Mouse (Mus musculus) lung, embryonic 16.5 days (tissue): ENCODE data around the gene Casc1. TPM values are rescaled to one million over a fixed set of nuclear protein-coding genes. Genes with fewer than 3 reads are reported as not detected.

ENCODE experiments used
- ATAC-seq: fragments of 200-750 bp; cut with Nextera tagmentation; 2 replicates; pipeline ENCODE4 v1.8.0; 2017; ENCODE audit warnings: low read depth, mild to moderate bottlenecking, moderate library complexity
- H3K27ac ChIP-seq: fragments of 300-500 bp; sonication (generic); 2 replicates; pipeline ENCODE4 v1.5.1; 2014; ENCODE audit warnings: mild to moderate bottlenecking, control low read depth, low read length
- H3K27me3 ChIP-seq: fragments of 300-500 bp; sonication (generic); 2 replicates; pipeline ENCODE4 v1.6.1; 2014; ENCODE audit warnings: low read depth, low read length, mixed read lengths; ENCODE audit not compliant: control insufficient read depth, insufficient read depth
- H3K36me3 ChIP-seq: fragments of 300-500 bp; sonication (generic); 2 replicates; pipeline ENCODE4 v1.6.1; 2014; ENCODE audit warnings: low read length; ENCODE audit not compliant: control insufficient read depth, insufficient read depth
- H3K4me1 ChIP-seq: fragments of 300-500 bp; sonication (generic); replicated peaks from 2 replicates; pipeline ENCODE4 v1.6.1; 2014; ENCODE audit warnings: low read length, mixed read lengths; ENCODE audit not compliant: control insufficient read depth, insufficient read depth
- H3K4me2 ChIP-seq: fragments of 300-500 bp; sonication (generic); 2 replicates; pipeline ENCODE4 v1.6.1; 2014; ENCODE audit warnings: low read depth, low read length, control low read depth
- H3K4me3 ChIP-seq: fragments of 300-500 bp; sonication (generic); 2 replicates; pipeline ENCODE4 v1.5.1; 2014; ENCODE audit warnings: mild to moderate bottlenecking, low read length, control low read depth
- H3K9ac ChIP-seq: fragments of 300-500 bp; sonication (generic); 2 replicates; pipeline ENCODE4 v1.6.1; 2014; ENCODE audit warnings: low read length, control low read depth
- H3K9me3 ChIP-seq: fragments of 300-500 bp; sonication (generic); 2 replicates; pipeline ENCODE4 v1.6.1; 2016; ENCODE audit warnings: low read length; ENCODE audit not compliant: control insufficient read depth
- WGBS: fragments of 180-500 bp; shearing (Covaris S2); extraction: QIAGEN DNeasy Blood & Tissue Kit; methylation state at CpG from one replicate; pipeline ENCODE4 v1.1.7; 2014; 5-methylcytosine and 5-hydroxymethylcytosine counted together
- polyA plus RNA-seq: library from polyadenylated mRNA; unstranded; fragments of >200 nt; fragmentation: Nextera tagmentation; extraction: Ambion mirVana; gene quantifications from 2 replicates; pipeline ENCODE4 v1.2.1, GENCODE M21; 2015

Gene Casc1
- polyA plus RNA-seq, result 1.5 and 3.2 TPM in 2 replicates

GRCm38 (mm10) chr6:145210816-145211338, at the start of gene Casc1, which contains the start of gene Etfrf1:
TSS of gene Casc1 (minus strand) at chr6:145211005.
TSS of gene Etfrf1 (plus strand) at chr6:145211134.
- Histone ChIP-seq H3K36me3 (peaks cover under 1% of the 10 kb centered on the region; the same call in 1 of the 2 replicates), H3K9me3 (no peaks in the 10 kb centered on the region), H3K4me1 (peaks cover 10% of the 10 kb centered on the region), H3K4me2 (peak within 1 kb of the TSS; percentile 80), H3K9ac (peak within 1 kb of the TSS; percentile 93), H3K4me3 (peak within 1 kb of the TSS; percentile 82), H3K27me3 (no peaks in the 10 kb centered on the region), H3K27ac (peak within 1 kb of the TSS; percentile 98)
- ATAC-seq, result peak; percentile 100
- WGBS, result 0% methylated on average over 36 of the region's 36 CpGs

GRCm38 (mm10) chr6:145256701-145257073, 45.9 kb upstream of the Casc1 start:
- no peak overlapping the region for H3K9ac ChIP-seq
- peak overlapping the region; percentile 81 for H3K27ac ChIP-seq
- H3K27me3 ChIP-seq, result no peaks in the 10 kb centered on the region

GRCm38 (mm10) chr6:145255952-145256700, 45.3 kb upstream of the Casc1 start:
- no peaks in the 10 kb centered on the region for H3K27me3 ChIP-seq
- peak overlapping the region; percentile 13; the same call in 1 of the 2 replicates for H3K4me2 ChIP-seq
- no peaks in the 10 kb centered on the region for H3K9me3 ChIP-seq
- H3K27ac ChIP-seq, result peak overlapping the region; percentile 81
- peak; percentile 80 for ATAC-seq
- H3K36me3 ChIP-seq, result no peaks in the 10 kb centered on the region
- H3K4me3 ChIP-seq, result no peak overlapping the region
- no peak overlapping the region for H3K9ac ChIP-seq
- 44% methylated on average over 13 of the region's 13 CpGs for WGBS
- peaks cover 9% of the 10 kb centered on the region; the same call in 1 of the 2 replicates for H3K4me1 ChIP-seq

More at GRCm38 (mm10) chr6:145256701-145257073, 45.9 kb upstream of the Casc1 start:
- Histone ChIP-seq H3K4me2 (no peak overlapping the region), H3K4me1 (peaks cover 9% of the 10 kb centered on the region; the same call in 1 of the 2 replicates), H3K9me3 (no peaks in the 10 kb centered on the region), H3K36me3 (no peaks in the 10 kb centered on the region), H3K4me3 (no peak overlapping the region)
- ATAC-seq, result peak; percentile 15; the same call in 1 of the 2 replicates
- 8% methylated on average over 2 of the region's 2 CpGs for WGBS

- Histone ChIP-seq H3K27ac (peak overlapping the region; percentile 84; the same call in 1 of the 2 replicates), H3K9ac (peak overlapping the region; percentile 92), H3K4me2 (peak overlapping the region; percentile 69), H3K27me3 (no peaks in the 10 kb centered on the region), H3K9me3 (no peaks in the 10 kb centered on the region), H3K36me3 (no peaks in the 10 kb centered on the region; the same call in 1 of the 2 replicates), H3K4me1 (peaks cover 7% of the 10 kb centered on the region; the same call in 1 of the 2 replicates), H3K4me3 (peak overlapping the region; percentile 87)
- ATAC-seq, result no peak
- 12% methylated on average over 16 of the region's 16 CpGs for WGBS
Observed at GRCm38 (mm10) chr6:145250820-145251219, 40.0 kb upstream of the Casc1 start.

- H3K4me3 ChIP-seq, result peak within 1 kb of the TSS; percentile 87
- peak within 1 kb of the TSS; percentile 69 for H3K4me2 ChIP-seq
- H3K27ac ChIP-seq, result peak within 1 kb of the TSS; percentile 84
- H3K27me3 ChIP-seq, result no peaks in the 10 kb centered on the region
- peaks cover 4% of the 10 kb centered on the region; the same call in 1 of the 2 replicates for H3K4me1 ChIP-seq
- H3K9ac ChIP-seq, result peak within 1 kb of the TSS; percentile 92
- no peaks in the 10 kb centered on the region for H3K9me3 ChIP-seq
- peaks cover 2% of the 10 kb centered on the region; the same call in 1 of the 2 replicates for H3K36me3 ChIP-seq
- under 1% methylated on average over 63 of the region's 83 CpGs for WGBS
- peak; percentile 97 for ATAC-seq
Observed at GRCm38 (mm10) chr6:145250185-145250791, 39.5 kb upstream of the Casc1 start, which contains the start of gene Kras. TSS of gene Kras (minus strand) at chr6:145250239.

GRCm38 (mm10) chr6:145249291-145250184, 38.7 kb upstream of the Casc1 start:
- Histone ChIP-seq H3K27me3 (no peaks in the 10 kb centered on the region), H3K36me3 (peaks cover 6% of the 10 kb centered on the region), H3K27ac (peak overlapping the region; percentile 84), H3K9me3 (no peaks in the 10 kb centered on the region), H3K4me1 (peaks cover 4% of the 10 kb centered on the region; the same call in 1 of the 2 replicates), H3K4me2 (peak overlapping the region; percentile 66), H3K4me3 (peak overlapping the region; percentile 87), H3K9ac (peak overlapping the region; percentile 92)
- ATAC-seq, result peak; percentile 61
- under 1% methylated on average over 52 of the region's 124 CpGs for WGBS

- no peaks in the 10 kb centered on the region for H3K9me3 ChIP-seq
- H3K4me2 ChIP-seq, result peak overlapping the region; percentile 50
- WGBS, result 64% methylated on average over 3 of the region's 3 CpGs
- peaks cover 9% of the 10 kb centered on the region for H3K36me3 ChIP-seq
- no peak for ATAC-seq
- peaks cover 4% of the 10 kb centered on the region; the same call in 1 of the 2 replicates for H3K4me1 ChIP-seq
- H3K27ac ChIP-seq, result no peak overlapping the region
- no peaks in the 10 kb centered on the region for H3K27me3 ChIP-seq
- H3K9ac ChIP-seq, result peak overlapping the region; percentile 2; the same call in 1 of the 2 replicates
- peak overlapping the region; percentile 24; the same call in 1 of the 2 replicates for H3K4me3 ChIP-seq
Observed at GRCm38 (mm10) chr6:145247886-145248285, 37.1 kb upstream of the Casc1 start.

GRCm38 (mm10) chr6:145246841-145247240, 36.0 kb upstream of the Casc1 start:
- H3K9me3 ChIP-seq, result no peaks in the 10 kb centered on the region
- no peak for ATAC-seq

More at GRCm38 (mm10) chr6:145246841-145247240, 36.0 kb upstream of the Casc1 start:
- no peaks in the 10 kb centered on the region for H3K27me3 ChIP-seq
- H3K4me2 ChIP-seq, result peak overlapping the region; percentile 14; the same call in 1 of the 2 replicates
- WGBS, result 78% methylated on average over 5 of the region's 5 CpGs
- no peak overlapping the region for H3K27ac ChIP-seq
- H3K36me3 ChIP-seq, result peaks cover 9% of the 10 kb centered on the region
- no peak overlapping the region for H3K9ac ChIP-seq
- no peak overlapping the region for H3K4me3 ChIP-seq
- peaks cover 4% of the 10 kb centered on the region; the same call in 1 of the 2 replicates for H3K4me1 ChIP-seq
